Mouse (Mus musculus): ENCODE measurements around the gene Car6.

The Car6 gene

GRCm38 (mm10) chr4:150188236-150188635, 12.9 kb downstream of the Car6 start:
- no peak for DNase-seq (ENCODE audit: extremely low spot score)

- no peak for DNase-seq (ENCODE audit: extremely low spot score)
Measured at GRCm38 (mm10) chr4:150181304-150181703, 19.8 kb downstream of the Car6 start.

GRCm38 (mm10) chr4:150178131-150178530, 23.0 kb downstream of the Car6 start:
- DNase-seq (ENCODE audit: extremely low spot score) = no peak

GRCm38 (mm10) chr4:150177122-150177521, 24.0 kb downstream of the Car6 start:
- no peak for DNase-seq (ENCODE audit: extremely low spot score)

GRCm38 (mm10) chr4:150176535-150176934, 24.6 kb downstream of the Car6 start:
- peak; percentile 66 for DNase-seq (ENCODE audit: extremely low spot score)

GRCm38 (mm10) chr4:150174027-150174426, 27.1 kb downstream of the Car6 start:
- DNase-seq (ENCODE audit: extremely low spot score) = no peak

GRCm38 (mm10) chr4:150173281-150173680, 27.9 kb downstream of the Car6 start:
- peak; percentile 17 for DNase-seq (ENCODE audit: extremely low spot score)

GRCm38 (mm10) chr4:150172107-150172506, 29.0 kb downstream of the Car6 start:
- DNase-seq (ENCODE audit: extremely low spot score) = no peak

- DNase-seq (ENCODE audit: extremely low spot score) = no peak
Measured at GRCm38 (mm10) chr4:150168406-150168805, 32.7 kb downstream of the Car6 start.

- DNase-seq (ENCODE audit: extremely low spot score) = peak; percentile 30
Measured at GRCm38 (mm10) chr4:150164875-150165274, 36.3 kb downstream of the Car6 start.

- no peak for DNase-seq (ENCODE audit: extremely low spot score)
Measured at GRCm38 (mm10) chr4:150162561-150163169, 38.5 kb downstream of the Car6 start.

- no peak for DNase-seq (ENCODE audit: extremely low spot score)
Measured at GRCm38 (mm10) chr4:150159458-150159857, 41.7 kb downstream of the Car6 start.

- no peak for DNase-seq (ENCODE audit: extremely low spot score)
Measured at GRCm38 (mm10) chr4:150157348-150157882, 43.7 kb downstream of the Car6 start.

GRCm38 (mm10) chr4:150155731-150156130, 45.4 kb downstream of the Car6 start:
- no peak for DNase-seq (ENCODE audit: extremely low spot score)

- no peak for DNase-seq (ENCODE audit: extremely low spot score)
Measured at GRCm38 (mm10) chr4:150155301-150155700, 45.8 kb downstream of the Car6 start.

- DNase-seq (ENCODE audit: extremely low spot score) = no peak
Measured at GRCm38 (mm10) chr4:150152483-150152882, 48.6 kb downstream of the Car6 start.

GRCm38 (mm10) chr4:150151045-150151444, 50.1 kb downstream of the Car6 start:
- no peak for DNase-seq (ENCODE audit: extremely low spot score)

GRCm38 (mm10) chr4:150146286-150146685, 54.8 kb downstream of the Car6 start:
- no peak for DNase-seq (ENCODE audit: extremely low spot score)

GRCm38 (mm10) chr4:150144242-150144641, 56.9 kb downstream of the Car6 start:
- no peak for DNase-seq (ENCODE audit: extremely low spot score)

GRCm38 (mm10) chr4:150140346-150140745, 60.8 kb downstream of the Car6 start:
- DNase-seq (ENCODE audit: extremely low spot score) = no peak

- DNase-seq (ENCODE audit: extremely low spot score) = no peak
Measured at GRCm38 (mm10) chr4:150139090-150139489, 62.0 kb downstream of the Car6 start.

- peak; percentile 72 for DNase-seq (ENCODE audit: extremely low spot score)
Measured at GRCm38 (mm10) chr4:150138084-150138543, 63.0 kb downstream of the Car6 start.

- DNase-seq (ENCODE audit: extremely low spot score) = no peak
Measured at GRCm38 (mm10) chr4:150137368-150138083, 63.6 kb downstream of the Car6 start.
